Mouse (Mus musculus) lung, embryonic 14.5 days (tissue): ENCODE measurements at regions not wholly inside any gene's neighbourhood (a gene's known extent, or its start where the extent isn't known, plus 50 kb on each side); places are given as distances from the start of the nearest gene placed in this dataset.

Experiments
- ATAC-seq: fragments of 200-750 bp; cut with Nextera tagmentation; 2 replicates; pipeline ENCODE4 v1.8.0; 2017; ENCODE audit warnings: mild to moderate bottlenecking, moderate TSS enrichment, moderate library complexity; ENCODE audit not compliant: insufficient read depth
- DNase-seq: peaks from one replicate; pipeline ENCODE4 v3.0.0-alpha.2; 2015
- H3K27ac ChIP-seq: fragments of 300-500 bp; sonication (generic); 2 replicates; pipeline ENCODE4 v1.5.1; 2014; ENCODE audit warnings: low read depth, mild to moderate bottlenecking, moderate library complexity
- H3K27me3 ChIP-seq: fragments of 300-500 bp; sonication (generic); 2 replicates; pipeline ENCODE4 v1.6.1; 2014; ENCODE audit warnings: low read length, control low read depth; ENCODE audit not compliant: insufficient read depth
- H3K36me3 ChIP-seq: fragments of 300-500 bp; sonication (generic); 2 replicates; pipeline ENCODE4 v1.6.1; 2014; ENCODE audit warnings: control low read depth; ENCODE audit not compliant: insufficient read depth
- H3K4me1 ChIP-seq: fragments of 300-500 bp; sonication (generic); 2 replicates; pipeline ENCODE4 v1.6.1; 2014; ENCODE audit warnings: antibody characterized with exemption, control low read depth; ENCODE audit not compliant: insufficient read depth
- H3K4me2 ChIP-seq: fragments of 300-500 bp; sonication (generic); 2 replicates; pipeline ENCODE4 v1.6.1; 2014; ENCODE audit warnings: mild to moderate bottlenecking
- H3K4me3 ChIP-seq: fragments of 300-500 bp; sonication (generic); 2 replicates; pipeline ENCODE4 v1.5.1; 2014; ENCODE audit warnings: low read depth, low read length
- H3K9ac ChIP-seq: fragments of 300-500 bp; sonication (generic); 2 replicates; pipeline ENCODE4 v1.6.1; 2014
- H3K9me3 ChIP-seq: fragments of 300-500 bp; sonication (generic); 2 replicates; pipeline ENCODE4 v1.6.1; 2016; ENCODE audit warnings: low read depth, low read length, control low read depth
- CTCF ChIP-seq: IDR thresholded peaks from 2 replicates; pipeline ENCODE4 v1.5.1; 2016; ENCODE audit warnings: antibody characterized with exemption, low read depth
- WGBS: fragments of 180-500 bp; shearing (Covaris S2); extraction: QIAGEN DNeasy Blood & Tissue Kit; methylation state at CpG from one replicate; pipeline ENCODE4 v1.1.7; 2014; 5-methylcytosine and 5-hydroxymethylcytosine counted together

DNA sequence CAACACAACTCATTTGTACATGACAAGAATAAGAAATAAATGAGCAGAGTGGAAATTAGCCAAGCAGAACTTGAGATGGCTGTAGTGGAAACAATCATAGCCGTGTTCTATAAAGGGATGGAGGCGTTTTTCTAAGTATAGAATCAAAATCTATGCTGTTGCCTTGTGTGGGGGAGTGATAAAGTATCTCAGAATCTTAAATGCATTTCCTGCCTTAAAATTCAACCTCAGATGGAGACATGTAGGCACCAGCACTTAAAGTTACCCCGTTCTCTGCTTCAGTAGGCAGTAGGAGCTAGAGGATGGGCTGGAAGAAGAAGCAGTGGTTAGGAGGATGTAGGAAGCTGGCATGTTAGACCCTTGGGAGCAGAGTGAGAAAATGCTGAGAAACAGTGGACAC lies 386.7 kb downstream of the Ptprc start:
- H3K4me2 ChIP-seq, result no peak overlapping the region
- no peak overlapping the region for H3K9ac ChIP-seq
- no peaks in the 10 kb centered on the region for H3K36me3 ChIP-seq
- H3K4me1 ChIP-seq, result 0 out of 2 replicates have a peak, but pooled peaks cover 2% of the 10 kb centered on the region
- H3K27me3 ChIP-seq, result no peaks in the 10 kb centered on the region
- no peaks in the 10 kb centered on the region for H3K9me3 ChIP-seq
- no peak for ATAC-seq
- WGBS, result 73% methylated on average over 3 of the region's 3 CpGs
- no peak overlapping the region for H3K27ac ChIP-seq
- DNase-seq, result no peak
- no peak for TF ChIP-seq CTCF
- H3K4me3 ChIP-seq, result no peak overlapping the region

DNA sequence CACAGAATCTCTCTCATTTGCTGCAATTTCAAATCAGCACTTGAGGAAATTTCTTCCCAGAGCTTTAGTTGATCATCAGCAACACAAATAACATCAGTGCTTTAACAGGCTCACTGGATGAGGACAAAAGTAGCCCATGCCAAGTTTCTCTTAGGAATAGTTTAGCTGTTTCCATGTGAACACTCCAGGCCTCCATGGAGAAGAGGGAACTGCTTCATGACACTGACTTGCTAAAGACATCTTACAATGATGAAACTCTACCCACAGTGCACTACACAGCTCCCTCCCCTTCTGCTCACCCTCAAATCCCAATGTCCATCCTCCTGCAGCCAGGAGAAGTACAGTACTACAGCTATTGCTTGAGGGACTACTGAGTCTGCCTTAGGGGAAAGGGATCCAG lies 388.9 kb downstream of the Ptprc start:
- ATAC-seq, result no peak
- TF ChIP-seq CTCF, result no peak

GRCm38 (mm10) chr1:137774586-137774985 lies 400.9 kb downstream of the Ptprc start:
- H3K27me3 ChIP-seq, result no peaks in the 10 kb centered on the region

More for the DNA sequence above, 388.9 kb downstream of the Ptprc start:
- H3K9ac ChIP-seq, result no peak overlapping the region
- DNase-seq, result peak; percentile 12
- H3K27ac ChIP-seq, result no peak overlapping the region
- no peak overlapping the region for H3K4me3 ChIP-seq
- H3K36me3 ChIP-seq, result no peaks in the 10 kb centered on the region
- no peaks in the 10 kb centered on the region for H3K9me3 ChIP-seq
- no peaks in the 10 kb centered on the region for H3K4me1 ChIP-seq
- H3K27me3 ChIP-seq, result no peaks in the 10 kb centered on the region
- no peak overlapping the region for H3K4me2 ChIP-seq

DNA sequence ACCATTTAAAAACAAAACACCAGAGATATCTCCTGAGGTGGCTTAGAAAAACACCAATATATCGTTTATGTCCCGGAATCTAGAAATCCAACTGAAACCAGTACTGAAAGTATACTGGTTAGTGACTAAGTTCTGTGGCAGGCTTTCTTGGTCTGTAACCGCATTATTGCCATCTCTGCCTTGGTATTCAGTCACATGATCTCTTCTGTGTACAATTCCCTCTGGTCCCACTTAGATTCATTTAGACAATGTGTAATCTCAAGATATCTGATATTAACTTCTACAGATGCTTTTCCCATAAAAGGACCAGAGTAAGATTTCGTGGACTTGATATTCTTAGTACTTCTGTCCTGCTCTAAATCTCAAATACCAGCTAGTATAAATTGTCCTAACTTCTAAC lies 414.7 kb downstream of the Ptprc start:
- Histone ChIP-seq H3K4me1 (no peaks in the 10 kb centered on the region), H3K27me3 (no peaks in the 10 kb centered on the region), H3K4me3 (no peak overlapping the region), H3K4me2 (no peak overlapping the region), H3K9ac (no peak overlapping the region), H3K9me3 (no peaks in the 10 kb centered on the region), H3K27ac (no peak overlapping the region), H3K36me3 (no peaks in the 10 kb centered on the region)
- TF ChIP-seq CTCF, result no peak
- ATAC-seq (no peak), DNase-seq (no peak)
- WGBS, result 87% methylated on average over 4 of the region's 4 CpGs

More at GRCm38 (mm10) chr1:137774586-137774985, 400.9 kb downstream of the Ptprc start:
- H3K36me3 ChIP-seq, result no peaks in the 10 kb centered on the region
- TF ChIP-seq CTCF, result no peak
- no peak overlapping the region for H3K4me2 ChIP-seq
- no peak overlapping the region for H3K27ac ChIP-seq
- no peaks in the 10 kb centered on the region for H3K4me1 ChIP-seq
- no peak for ATAC-seq
- no peaks in the 10 kb centered on the region for H3K9me3 ChIP-seq
- no peak for DNase-seq
- no peak overlapping the region for H3K4me3 ChIP-seq
- no peak overlapping the region for H3K9ac ChIP-seq

DNA sequence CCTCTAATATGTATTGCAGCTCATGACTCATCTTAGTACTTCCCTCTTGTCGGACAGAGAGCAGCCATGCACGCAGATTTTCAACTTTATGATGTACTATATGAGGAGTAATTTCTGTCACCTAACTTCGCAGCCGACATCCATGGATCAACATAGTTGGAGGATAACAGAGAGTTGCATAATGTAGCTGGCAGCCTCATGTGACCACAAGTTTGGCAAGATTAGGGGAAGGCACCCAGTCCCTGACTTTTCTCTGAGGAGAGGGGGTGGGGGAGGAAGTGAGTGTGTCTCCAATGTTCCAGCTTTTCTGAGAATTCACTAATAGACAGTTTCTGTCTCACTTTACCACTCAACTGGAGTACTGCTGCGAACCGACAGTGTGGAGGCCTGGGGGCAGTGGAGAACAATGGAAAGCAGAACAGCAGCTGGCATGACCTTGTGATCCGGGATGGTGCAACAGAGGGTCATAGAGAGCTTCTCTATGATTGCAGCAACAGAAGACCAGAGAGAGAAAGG lies 424.0 kb downstream of the Ptprc start:
- H3K27ac ChIP-seq, result no peak overlapping the region
- H3K9me3 ChIP-seq, result no peaks in the 10 kb centered on the region
- ATAC-seq (peak; percentile 69; the same call in 1 of the 2 replicates), DNase-seq (peak; percentile 60)
- H3K4me3 ChIP-seq, result no peak overlapping the region
- 39% methylated on average over 7 of the region's 7 CpGs for WGBS
- H3K9ac ChIP-seq, result no peak overlapping the region
- no peak for TF ChIP-seq CTCF
- H3K4me2 ChIP-seq, result no peak overlapping the region
- H3K36me3 ChIP-seq, result no peaks in the 10 kb centered on the region
- H3K4me1 ChIP-seq, result no peaks in the 10 kb centered on the region
- H3K27me3 ChIP-seq, result no peaks in the 10 kb centered on the region

DNA sequence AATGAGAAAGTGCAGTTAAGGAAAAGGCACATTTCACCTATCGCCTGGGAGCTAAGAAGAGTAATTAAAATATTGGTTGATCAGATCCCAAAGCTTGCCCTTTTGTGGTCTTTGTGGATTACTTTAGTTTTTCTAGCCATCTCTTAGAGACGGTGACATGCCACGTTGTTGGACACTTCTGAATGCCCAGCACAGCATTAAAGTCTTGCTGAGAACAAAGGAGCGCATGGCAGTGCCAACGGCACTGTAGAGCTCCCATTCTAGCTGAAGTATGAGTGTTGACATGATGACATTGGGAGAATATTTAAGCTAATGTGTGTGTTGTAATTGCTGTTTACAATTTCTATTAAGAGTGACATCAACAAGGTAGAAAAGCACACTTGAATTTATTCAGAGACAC lies 424.6 kb downstream of the Ptprc start:
- Histone ChIP-seq H3K9ac (no peak overlapping the region), H3K36me3 (no peaks in the 10 kb centered on the region), H3K27ac (no peak overlapping the region), H3K4me2 (no peak overlapping the region), H3K4me1 (no peaks in the 10 kb centered on the region), H3K27me3 (no peaks in the 10 kb centered on the region), H3K9me3 (no peaks in the 10 kb centered on the region), H3K4me3 (no peak overlapping the region)
- no peak for TF ChIP-seq CTCF
- 83% methylated on average over 5 of the region's 5 CpGs for whole genome bisulfite sequencing
- no peak for DNase-seq
- ATAC-seq, result no peak

DNA sequence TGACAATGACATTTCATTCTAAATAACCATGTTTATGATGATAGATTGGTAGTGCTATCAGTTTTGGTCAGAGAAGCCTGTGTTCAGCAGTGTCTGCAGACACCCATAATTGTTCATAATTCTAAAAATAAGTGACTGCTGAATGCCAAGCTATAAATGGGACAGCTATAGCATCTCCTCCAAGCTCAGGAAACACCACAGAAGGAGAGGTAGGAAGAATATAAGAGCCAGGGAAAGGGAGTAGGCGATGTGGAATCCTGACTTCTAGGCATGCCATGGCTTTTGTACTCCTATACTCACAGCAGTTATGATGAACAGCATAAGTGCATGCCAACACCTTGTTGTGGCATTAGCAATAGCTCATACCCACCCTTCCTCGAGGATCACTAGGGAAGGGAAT lies 429.4 kb downstream of the Ptprc start:
- no peak overlapping the region for H3K4me2 ChIP-seq
- WGBS, result 45% methylated on average over 2 of the region's 2 CpGs
- DNase-seq, result no peak

More for the DNA sequence above, 429.4 kb downstream of the Ptprc start:
- no peak for TF ChIP-seq CTCF
- Histone ChIP-seq H3K27ac (no peak overlapping the region), H3K4me1 (no peaks in the 10 kb centered on the region), H3K36me3 (no peaks in the 10 kb centered on the region), H3K9ac (no peak overlapping the region), H3K27me3 (no peaks in the 10 kb centered on the region), H3K4me3 (no peak overlapping the region), H3K9me3 (no peaks in the 10 kb centered on the region)
- ATAC-seq, result no peak
